Mouse (Mus musculus) cerebellum, postnatal 14 days (tissue): ENCODE results near the gene Arpp21.
"Not testable (repeated sequence)": the region's sequence is repeated elsewhere in the genome, so short reads cannot be mapped to it uniquely, and the experiment has no call there.

Experiments used
- DNase-seq, 2 experiments: peaks; one replicate each; pipeline ENCODE4 v3.0.0; 2021; ENCODE audit warnings: mixed read lengths in 2 of 2

Gene Arpp21

GRCm38 (mm10) chr9:112100841-112101595 is 134.7 kb downstream of the Arpp21 start:
- no peak for DNase-seq

- DNase-seq: no peak
Measured at GRCm38 (mm10) chr9:112098267-112098666, 137.5 kb downstream of the Arpp21 start.

- DNase-seq: no peak
Measured at GRCm38 (mm10) chr9:112095708-112096107, 140.0 kb downstream of the Arpp21 start.

GRCm38 (mm10) chr9:112095198-112095597 is 140.5 kb downstream of the Arpp21 start:
- DNase-seq: no peak

GRCm38 (mm10) chr9:112078903-112079302 is 156.8 kb downstream of the Arpp21 start:
- no peak for DNase-seq

GRCm38 (mm10) chr9:112078453-112078852 is 157.3 kb downstream of the Arpp21 start:
- DNase-seq: no peak

GRCm38 (mm10) chr9:112075273-112075672 is 160.5 kb downstream of the Arpp21 start:
- DNase-seq: no peak

GRCm38 (mm10) chr9:112074872-112075271 is 160.9 kb downstream of the Arpp21 start:
- no peak for DNase-seq

GRCm38 (mm10) chr9:112071368-112071767 is 164.4 kb downstream of the Arpp21 start:
- DNase-seq: no peak

- DNase-seq: no peak
Measured at GRCm38 (mm10) chr9:112070961-112071360, 164.8 kb downstream of the Arpp21 start.

- no peak for DNase-seq
Measured at GRCm38 (mm10) chr9:112068250-112068649, 167.5 kb downstream of the Arpp21 start.

GRCm38 (mm10) chr9:112060696-112061425 is 174.9 kb downstream of the Arpp21 start:
- DNase-seq: no peak

GRCm38 (mm10) chr9:112054807-112055381 is 180.8 kb downstream of the Arpp21 start:
- no peak for DNase-seq

- no peak for DNase-seq
Measured at GRCm38 (mm10) chr9:112047903-112048467, 187.8 kb downstream of the Arpp21 start.

- DNase-seq: no peak
Measured at GRCm38 (mm10) chr9:112040566-112040965, 195.2 kb downstream of the Arpp21 start.

- DNase-seq: peak; percentile 44 to 54
Measured at GRCm38 (mm10) chr9:112037732-112038131, 198.0 kb downstream of the Arpp21 start.

- not testable (repeated sequence) for DNase-seq
Measured at GRCm38 (mm10) chr9:112033840-112034239, 201.9 kb downstream of the Arpp21 start.

GRCm38 (mm10) chr9:112032169-112032568 is 203.6 kb downstream of the Arpp21 start:
- no peak for DNase-seq

GRCm38 (mm10) chr9:112023562-112024015 is 212.1 kb downstream of the Arpp21 start:
- DNase-seq: no peak

- DNase-seq: peak; percentile 28 to 33
Measured at GRCm38 (mm10) chr9:112023111-112023510, 212.6 kb downstream of the Arpp21 start.
